Mouse (Mus musculus): ENCODE measurements around the gene Olfr686. TPM values are rescaled to one million over a fixed set of nuclear protein-coding genes. Genes with fewer than 3 reads are reported as not detected.

The Olfr686 gene
- polyA plus RNA-seq (2015; fragmentation: Nextera tagmentation; extraction: Ambion mirVana), result not detected in 2 replicates

DNA sequence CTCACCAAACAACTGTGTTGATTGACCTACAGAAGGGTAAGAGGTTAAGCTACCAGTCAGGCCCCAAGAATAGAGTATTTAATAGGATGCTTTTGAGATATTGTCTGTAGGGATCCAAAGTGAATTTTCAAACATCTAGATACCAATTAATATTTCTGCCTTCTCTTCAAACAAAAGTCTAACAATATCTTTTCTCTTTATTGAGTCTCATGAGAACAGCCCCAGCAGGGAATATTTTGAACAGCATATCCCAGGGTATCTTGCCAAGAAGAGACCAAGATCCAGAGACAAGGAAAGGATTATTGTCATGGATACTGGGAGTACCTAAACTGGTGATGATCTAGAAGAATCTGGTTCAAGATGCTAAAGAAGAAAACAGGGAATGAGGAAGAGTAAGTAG is at the start of gene Olfr686:
Gene Olfr686, minus strand, starts transcription at position 101 of the 400 bp plus-strand sequence.
- H3K9ac ChIP-seq (ENCODE audit: low read length), result no peak within 1 kb of the TSS
- H3K27ac ChIP-seq (ENCODE audit: low read length), result no peak within 1 kb of the TSS
- H3K27me3 ChIP-seq (ENCODE audit: control insufficient read depth, insufficient read depth, low read length), result no peaks in the 10 kb centered on the region
- no peaks in the 10 kb centered on the region for H3K9me3 ChIP-seq (replicated peaks; ENCODE audit: control insufficient read depth, low read length)
- H3K4me3 ChIP-seq (replicated peaks; ENCODE audit: low read length), result no peak within 1 kb of the TSS
- H3K36me3 ChIP-seq (ENCODE audit: control insufficient read depth, insufficient read depth, low read length), result no peaks in the 10 kb centered on the region
- no peak for ATAC-seq (ENCODE audit: insufficient read depth, low FRiP score)
- no peaks in the 10 kb centered on the region for H3K4me1 ChIP-seq (ENCODE audit: control insufficient read depth, insufficient read depth, low read length)
- H3K4me2 ChIP-seq (ENCODE audit: low read depth, low read length), result no peak within 1 kb of the TSS

DNA sequence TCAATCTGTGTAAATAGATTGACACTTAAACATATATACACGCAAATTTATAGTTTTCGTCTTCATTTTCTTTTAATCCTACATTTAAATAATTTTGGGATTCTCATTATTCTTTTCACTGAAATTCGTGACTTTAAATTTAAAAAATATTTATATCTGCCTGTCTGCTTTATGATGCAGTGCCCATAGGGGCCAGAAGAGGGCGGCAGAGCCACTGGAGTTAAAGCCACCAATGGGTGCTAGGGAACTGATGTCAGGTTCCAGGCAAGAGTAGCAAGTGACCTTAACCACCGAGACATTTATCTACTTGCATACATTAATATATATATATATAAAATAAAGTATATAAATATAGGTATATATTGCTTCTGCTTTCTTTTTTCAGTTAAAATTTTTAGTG is 49.4 kb upstream of the Olfr686 start:
- H3K4me3 ChIP-seq (replicated peaks; ENCODE audit: low read length), result no peak overlapping the region
- 63% methylated on average over 5 of the region's 5 CpGs for whole genome bisulfite sequencing
- H3K36me3 ChIP-seq (ENCODE audit: control insufficient read depth, insufficient read depth, low read length), result no peaks in the 10 kb centered on the region
- no peaks in the 10 kb centered on the region for H3K9me3 ChIP-seq (replicated peaks; ENCODE audit: control insufficient read depth, low read length)
- H3K27ac ChIP-seq (ENCODE audit: low read length), result no peak overlapping the region
- no peak overlapping the region for H3K4me2 ChIP-seq (ENCODE audit: low read depth, low read length)
- no peaks in the 10 kb centered on the region for H3K27me3 ChIP-seq (ENCODE audit: control insufficient read depth, insufficient read depth, low read length)
- ATAC-seq (ENCODE audit: insufficient read depth, low FRiP score), result no peak
- no peak overlapping the region for H3K9ac ChIP-seq (ENCODE audit: low read length)
- no peaks in the 10 kb centered on the region for H3K4me1 ChIP-seq (ENCODE audit: control insufficient read depth, insufficient read depth, low read length)

DNA sequence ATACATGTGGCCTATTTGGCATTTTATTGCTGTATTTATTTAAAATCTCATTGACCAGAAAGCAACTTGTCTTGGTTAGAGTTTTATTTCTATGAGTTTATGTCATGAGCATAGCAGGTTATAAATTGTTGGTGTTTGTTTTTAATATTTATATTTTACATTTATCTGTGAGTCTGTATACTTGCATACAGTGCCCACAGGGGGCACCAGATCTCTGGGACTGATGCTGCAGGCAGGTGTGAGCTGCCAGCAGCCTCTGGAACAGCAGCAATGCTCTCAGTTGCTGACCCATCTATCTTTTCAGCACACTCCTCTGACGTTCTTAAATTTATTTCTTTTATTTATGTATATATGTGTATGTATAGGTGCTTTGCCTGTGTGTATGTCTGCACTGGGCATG is 40.9 kb upstream of the Olfr686 start:
- no peaks in the 10 kb centered on the region for H3K9me3 ChIP-seq (replicated peaks; ENCODE audit: control insufficient read depth, low read length)
- no peaks in the 10 kb centered on the region for H3K36me3 ChIP-seq (ENCODE audit: control insufficient read depth, insufficient read depth, low read length)
- no peak overlapping the region for H3K4me2 ChIP-seq (ENCODE audit: low read depth, low read length)
- H3K4me1 ChIP-seq (ENCODE audit: control insufficient read depth, insufficient read depth, low read length), result no peaks in the 10 kb centered on the region
- no peaks in the 10 kb centered on the region for H3K27me3 ChIP-seq (ENCODE audit: control insufficient read depth, insufficient read depth, low read length)
- ATAC-seq (ENCODE audit: insufficient read depth, low FRiP score), result no peak
- no peak overlapping the region for H3K9ac ChIP-seq (ENCODE audit: low read length)
- H3K4me3 ChIP-seq (replicated peaks; ENCODE audit: low read length), result no peak overlapping the region
- 45% methylated on average over 1 of the region's 1 CpGs for WGBS
- no peak overlapping the region for H3K27ac ChIP-seq (ENCODE audit: low read length)

DNA sequence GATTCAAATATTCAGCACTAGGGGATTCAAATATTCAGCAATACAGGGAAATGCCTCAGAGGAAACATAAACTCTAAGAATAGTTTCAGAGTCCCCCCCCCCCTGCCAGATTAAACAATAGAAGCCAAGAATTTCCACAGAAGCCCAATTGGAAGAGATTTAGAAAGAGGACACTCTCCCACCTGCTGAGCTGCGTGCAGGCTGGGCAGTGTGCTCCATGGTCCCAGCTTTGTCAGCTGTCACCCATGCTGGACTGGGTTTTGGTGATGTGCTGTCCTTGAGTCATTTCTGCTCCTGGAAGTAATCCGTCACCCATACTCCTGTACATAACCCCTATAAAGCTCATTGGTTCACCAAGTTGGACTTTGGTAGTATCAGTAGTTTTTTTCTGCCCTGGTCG is 40.4 kb upstream of the Olfr686 start:
- Histone ChIP-seq H3K4me3 (replicated peaks; ENCODE audit: low read length) (no peak overlapping the region), H3K36me3 (ENCODE audit: control insufficient read depth, insufficient read depth, low read length) (no peaks in the 10 kb centered on the region), H3K27ac (ENCODE audit: low read length) (no peak overlapping the region), H3K9ac (ENCODE audit: low read length) (no peak overlapping the region), H3K4me2 (ENCODE audit: low read depth, low read length) (no peak overlapping the region), H3K9me3 (replicated peaks; ENCODE audit: control insufficient read depth, low read length) (no peaks in the 10 kb centered on the region), H3K27me3 (ENCODE audit: control insufficient read depth, insufficient read depth, low read length) (no peaks in the 10 kb centered on the region), H3K4me1 (ENCODE audit: control insufficient read depth, insufficient read depth, low read length) (no peaks in the 10 kb centered on the region)
- WGBS, result 79% methylated on average over 3 of the region's 3 CpGs
- ATAC-seq (ENCODE audit: insufficient read depth, low FRiP score), result no peak

DNA sequence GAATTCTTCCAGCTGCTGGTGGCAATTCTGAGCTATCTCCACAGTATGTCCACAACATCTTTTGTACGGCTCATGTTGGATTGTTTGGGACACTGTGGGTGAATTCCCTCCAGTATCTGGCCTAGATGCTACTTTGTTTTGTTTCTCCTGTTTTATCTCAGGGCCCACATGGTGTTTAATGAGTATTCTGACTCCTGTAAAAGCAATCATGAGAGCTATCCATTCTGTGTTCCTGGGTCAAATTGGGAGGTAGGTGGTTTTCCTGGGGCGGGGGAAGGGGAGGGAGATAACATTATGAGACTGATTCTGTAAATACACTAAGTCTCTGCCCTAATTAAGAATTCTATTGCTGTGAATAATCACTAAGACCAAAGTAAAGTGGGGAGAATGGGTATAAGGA is 22.1 kb upstream of the Olfr686 start:
- WGBS, result 71% methylated on average over 2 of the region's 2 CpGs
- no peaks in the 10 kb centered on the region for H3K4me1 ChIP-seq (ENCODE audit: control insufficient read depth, insufficient read depth, low read length)
- no peaks in the 10 kb centered on the region for H3K27me3 ChIP-seq (ENCODE audit: control insufficient read depth, insufficient read depth, low read length)
- no peaks in the 10 kb centered on the region for H3K9me3 ChIP-seq (replicated peaks; ENCODE audit: control insufficient read depth, low read length)
- no peak overlapping the region for H3K4me2 ChIP-seq (ENCODE audit: low read depth, low read length)
- ATAC-seq (ENCODE audit: insufficient read depth, low FRiP score), result no peak
- no peak overlapping the region for H3K4me3 ChIP-seq (replicated peaks; ENCODE audit: low read length)
- no peak overlapping the region for H3K9ac ChIP-seq (ENCODE audit: low read length)
- H3K36me3 ChIP-seq (ENCODE audit: control insufficient read depth, insufficient read depth, low read length), result no peaks in the 10 kb centered on the region
- no peak overlapping the region for H3K27ac ChIP-seq (ENCODE audit: low read length)

DNA sequence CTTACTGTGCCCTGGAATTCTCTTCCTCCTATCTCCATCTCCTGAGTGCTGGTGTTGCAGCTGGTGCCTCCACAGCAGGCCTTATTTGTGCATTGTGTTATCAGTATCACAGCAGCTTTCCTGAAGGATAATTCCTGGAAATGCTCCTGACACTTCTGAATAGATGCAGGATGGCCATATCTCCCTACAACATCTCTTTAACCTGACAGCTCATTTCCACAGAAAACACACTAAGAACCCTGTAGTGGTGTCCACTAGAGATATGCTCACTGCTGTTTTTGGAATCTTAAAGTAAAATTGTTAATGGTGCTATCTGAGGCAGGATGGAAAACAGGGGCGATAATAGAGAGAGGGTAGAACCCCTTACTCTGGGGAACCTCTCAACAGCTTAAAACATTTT is 20.9 kb upstream of the Olfr686 start:
- Histone ChIP-seq H3K4me1 (ENCODE audit: control insufficient read depth, insufficient read depth, low read length) (no peaks in the 10 kb centered on the region), H3K36me3 (ENCODE audit: control insufficient read depth, insufficient read depth, low read length) (no peaks in the 10 kb centered on the region), H3K27me3 (ENCODE audit: control insufficient read depth, insufficient read depth, low read length) (no peaks in the 10 kb centered on the region), H3K4me2 (ENCODE audit: low read depth, low read length) (no peak overlapping the region), H3K9me3 (replicated peaks; ENCODE audit: control insufficient read depth, low read length) (no peaks in the 10 kb centered on the region), H3K27ac (ENCODE audit: low read length) (no peak overlapping the region), H3K4me3 (replicated peaks; ENCODE audit: low read length) (no peak overlapping the region), H3K9ac (ENCODE audit: low read length) (no peak overlapping the region)
- ATAC-seq (ENCODE audit: insufficient read depth, low FRiP score), result no peak
- WGBS, result 88% methylated on average over 1 of the region's 1 CpGs

DNA sequence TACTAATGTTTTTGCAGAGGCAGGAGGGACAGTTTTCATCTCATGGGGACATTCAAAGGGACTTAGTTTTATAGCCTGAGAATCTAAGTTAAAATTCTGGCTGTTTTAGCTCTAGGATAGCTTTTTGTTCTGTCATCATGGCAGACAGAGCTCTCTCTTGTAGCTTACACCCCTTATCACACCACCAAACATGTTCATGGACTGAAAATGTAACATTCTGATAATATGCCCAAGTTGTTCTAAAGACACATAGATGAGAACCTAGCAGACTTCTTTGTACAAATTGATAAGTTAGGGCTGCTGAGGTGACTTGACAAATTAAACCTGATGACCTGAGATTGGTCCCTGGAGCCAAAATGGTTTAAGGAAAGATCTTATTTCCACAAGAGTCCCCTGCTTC is 19.4 kb upstream of the Olfr686 start:
- no peak overlapping the region for H3K27ac ChIP-seq (ENCODE audit: low read length)
- H3K36me3 ChIP-seq (ENCODE audit: control insufficient read depth, insufficient read depth, low read length), result no peaks in the 10 kb centered on the region
- H3K4me2 ChIP-seq (ENCODE audit: low read depth, low read length), result no peak overlapping the region
- H3K27me3 ChIP-seq (ENCODE audit: control insufficient read depth, insufficient read depth, low read length), result no peaks in the 10 kb centered on the region
- no peaks in the 10 kb centered on the region for H3K4me1 ChIP-seq (ENCODE audit: control insufficient read depth, insufficient read depth, low read length)
- no peak for ATAC-seq (ENCODE audit: insufficient read depth, low FRiP score)
- no peak overlapping the region for H3K9ac ChIP-seq (ENCODE audit: low read length)
- H3K9me3 ChIP-seq (replicated peaks; ENCODE audit: control insufficient read depth, low read length), result no peaks in the 10 kb centered on the region
- H3K4me3 ChIP-seq (replicated peaks; ENCODE audit: low read length), result no peak overlapping the region

DNA sequence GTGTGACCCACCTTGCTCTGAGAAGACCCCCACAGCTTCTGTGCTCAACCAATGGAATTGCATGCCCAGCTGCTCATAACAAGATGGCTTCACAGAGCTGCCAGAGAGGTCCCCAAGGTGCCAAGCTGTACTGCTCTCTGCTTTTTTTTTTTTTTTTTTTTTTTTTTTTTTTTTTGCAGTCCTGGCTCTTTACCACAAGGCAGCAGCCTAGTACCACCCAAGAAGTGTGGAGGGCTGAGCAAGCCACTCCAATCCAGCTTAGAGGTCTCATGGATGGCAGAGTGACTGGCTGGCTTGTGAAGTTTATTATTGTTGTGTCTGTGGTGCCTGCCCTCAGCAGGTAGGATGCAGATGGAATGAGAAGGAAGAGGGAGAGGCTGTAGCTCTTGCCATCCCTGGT is 18.8 kb upstream of the Olfr686 start:
- no peak overlapping the region for H3K4me2 ChIP-seq (ENCODE audit: low read depth, low read length)
- no peak for ATAC-seq (ENCODE audit: insufficient read depth, low FRiP score)
- no peaks in the 10 kb centered on the region for H3K36me3 ChIP-seq (ENCODE audit: control insufficient read depth, insufficient read depth, low read length)
- H3K9me3 ChIP-seq (replicated peaks; ENCODE audit: control insufficient read depth, low read length), result no peaks in the 10 kb centered on the region
- no peaks in the 10 kb centered on the region for H3K4me1 ChIP-seq (ENCODE audit: control insufficient read depth, insufficient read depth, low read length)
- H3K4me3 ChIP-seq (replicated peaks; ENCODE audit: low read length), result no peak overlapping the region
- no peaks in the 10 kb centered on the region for H3K27me3 ChIP-seq (ENCODE audit: control insufficient read depth, insufficient read depth, low read length)
- no peak overlapping the region for H3K9ac ChIP-seq (ENCODE audit: low read length)
- H3K27ac ChIP-seq (ENCODE audit: low read length), result no peak overlapping the region

DNA sequence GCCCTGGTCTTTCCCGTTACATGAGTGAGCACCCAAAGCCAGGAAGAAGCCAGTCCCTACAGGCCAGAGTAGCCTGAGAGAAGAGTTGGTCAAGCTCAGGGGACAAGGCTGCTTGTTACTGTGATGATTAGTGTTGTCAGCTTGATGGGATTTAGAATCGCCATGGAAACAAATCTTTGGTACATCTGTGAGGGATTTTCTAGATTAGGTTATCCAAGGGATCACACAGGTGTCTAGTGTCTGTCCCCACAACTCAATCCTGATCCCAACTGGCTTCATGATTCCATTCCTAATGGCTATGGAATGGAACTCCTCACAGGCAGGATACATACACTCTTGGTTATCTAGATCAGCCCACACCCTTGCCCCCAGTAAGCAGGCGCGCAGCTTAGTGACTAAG is 11.0 kb upstream of the Olfr686 start:
- no peak overlapping the region for H3K4me3 ChIP-seq (replicated peaks; ENCODE audit: low read length)
- H3K27ac ChIP-seq (ENCODE audit: low read length), result no peak overlapping the region
- H3K9me3 ChIP-seq (replicated peaks; ENCODE audit: control insufficient read depth, low read length), result no peaks in the 10 kb centered on the region
- H3K4me1 ChIP-seq (ENCODE audit: control insufficient read depth, insufficient read depth, low read length), result no peaks in the 10 kb centered on the region
- H3K36me3 ChIP-seq (ENCODE audit: control insufficient read depth, insufficient read depth, low read length), result no peaks in the 10 kb centered on the region
- H3K9ac ChIP-seq (ENCODE audit: low read length), result no peak overlapping the region
- H3K4me2 ChIP-seq (ENCODE audit: low read depth, low read length), result no peak overlapping the region
- ATAC-seq (ENCODE audit: insufficient read depth, low FRiP score), result no peak
- WGBS, result 69% methylated on average over 4 of the region's 4 CpGs
- no peaks in the 10 kb centered on the region for H3K27me3 ChIP-seq (ENCODE audit: control insufficient read depth, insufficient read depth, low read length)

DNA sequence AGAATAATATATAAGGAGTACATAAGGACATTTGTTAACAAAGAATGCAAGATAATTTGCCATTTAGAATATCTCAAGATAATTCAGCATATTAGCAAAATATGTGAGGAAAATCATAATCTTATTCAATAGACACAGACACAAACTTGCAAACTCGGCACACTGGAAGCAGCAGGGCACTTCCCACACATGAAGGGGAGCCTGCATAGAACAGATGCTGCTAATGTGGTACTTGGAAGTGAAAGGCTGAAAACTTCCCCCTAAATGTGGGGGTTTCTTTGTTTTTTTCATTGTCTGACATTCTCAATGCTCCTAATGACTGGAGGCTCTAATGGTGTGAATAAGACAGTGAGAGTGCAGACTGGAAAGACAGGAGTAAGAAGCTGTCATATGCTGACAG is 7.5 kb upstream of the Olfr686 start:
- Histone ChIP-seq H3K27me3 (ENCODE audit: control insufficient read depth, insufficient read depth, low read length) (no peaks in the 10 kb centered on the region), H3K36me3 (ENCODE audit: control insufficient read depth, insufficient read depth, low read length) (no peaks in the 10 kb centered on the region), H3K4me3 (replicated peaks; ENCODE audit: low read length) (no peak overlapping the region), H3K27ac (ENCODE audit: low read length) (no peak overlapping the region), H3K4me2 (ENCODE audit: low read depth, low read length) (no peak overlapping the region), H3K9me3 (replicated peaks; ENCODE audit: control insufficient read depth, low read length) (no peaks in the 10 kb centered on the region), H3K9ac (ENCODE audit: low read length) (no peak overlapping the region), H3K4me1 (ENCODE audit: control insufficient read depth, insufficient read depth, low read length) (no peaks in the 10 kb centered on the region)
- ATAC-seq (ENCODE audit: insufficient read depth, low FRiP score), result no peak
- 50% methylated on average over 1 of the region's 1 CpGs for WGBS
